Mouse (Mus musculus) right cerebral cortex, postnatal 4 days (tissue): ENCODE measurements around the gene Cyb561d2.

ENCODE experiments used
- DNase-seq: peaks from one replicate; pipeline ENCODE4 v3.0.0-alpha.2; 2022

Cyb561d2 gene

GRCm38 (mm10) chr9:107520331-107520730 is 21.7 kb downstream of the Cyb561d2 start:
- no peak for DNase-seq

- DNase-seq = peak; percentile 97
These were observed 27.6 kb downstream of the Cyb561d2 start for GRCm38 (mm10) chr9:107514303-107514955.

GRCm38 (mm10) chr9:107512326-107512725 is 29.7 kb downstream of the Cyb561d2 start:
- DNase-seq = no peak

- DNase-seq = no peak
These were observed 30.6 kb downstream of the Cyb561d2 start for GRCm38 (mm10) chr9:107511436-107511835.

- no peak for DNase-seq
These were observed 31.5 kb downstream of the Cyb561d2 start for GRCm38 (mm10) chr9:107510384-107511100.

GRCm38 (mm10) chr9:107508266-107508665 is 33.7 kb downstream of the Cyb561d2 start:
- DNase-seq = peak; percentile 51

- DNase-seq = no peak
These were observed 37.1 kb downstream of the Cyb561d2 start for GRCm38 (mm10) chr9:107504662-107505537.

GRCm38 (mm10) chr9:107502131-107502846 is 39.7 kb downstream of the Cyb561d2 start:
- DNase-seq = no peak

- DNase-seq = no peak
These were observed 41.2 kb downstream of the Cyb561d2 start for GRCm38 (mm10) chr9:107500708-107501286.

- DNase-seq = no peak
These were observed 45.6 kb downstream of the Cyb561d2 start for GRCm38 (mm10) chr9:107496359-107496758.

GRCm38 (mm10) chr9:107494238-107494637 is 47.8 kb downstream of the Cyb561d2 start:
- no peak for DNase-seq

- DNase-seq = no peak
These were observed 48.5 kb downstream of the Cyb561d2 start for GRCm38 (mm10) chr9:107493511-107493910.

GRCm38 (mm10) chr9:107490625-107491024 is 51.4 kb downstream of the Cyb561d2 start:
- no peak for DNase-seq

- no peak for DNase-seq
These were observed 51.8 kb downstream of the Cyb561d2 start for GRCm38 (mm10) chr9:107490146-107490545.
